Mouse (Mus musculus) spleen, adult 2 months (tissue): ENCODE measurements around the gene Cdkl2.

ENCODE experiments used
- CTCF ChIP-seq: fragments of 200-500 bp; IDR thresholded peaks from 2 replicates; pipeline ENCODE4 v1.5.1; 2011; ENCODE audit warnings: mild to moderate bottlenecking, inconsistent platforms; ENCODE audit not compliant: insufficient read depth, insufficient read length, insufficient replicate concordance; ENCODE audit errors: extremely low read depth
- POLR2A ChIP-seq: fragments of 200-500 bp; IDR thresholded peaks from 2 replicates; pipeline ENCODE4 v1.6.1; 2011; ENCODE audit warnings: low read depth, low read length, inconsistent platforms

GRCm38 (mm10) chr5:91981176-91981840 lies 62.4 kb downstream of the Cdkl2 start:
- TF ChIP-seq CTCF (no peak), POLR2A (no peak)
